Mouse (Mus musculus): ENCODE results near the gene Rpf2. TPM values are rescaled to one million over a fixed set of nuclear protein-coding genes. Genes with fewer than 3 reads are reported as not detected.

Rpf2 gene
- total RNA-seq, 2 experiments from 2014 or later: 18.7 to 21.5 TPM

DNA sequence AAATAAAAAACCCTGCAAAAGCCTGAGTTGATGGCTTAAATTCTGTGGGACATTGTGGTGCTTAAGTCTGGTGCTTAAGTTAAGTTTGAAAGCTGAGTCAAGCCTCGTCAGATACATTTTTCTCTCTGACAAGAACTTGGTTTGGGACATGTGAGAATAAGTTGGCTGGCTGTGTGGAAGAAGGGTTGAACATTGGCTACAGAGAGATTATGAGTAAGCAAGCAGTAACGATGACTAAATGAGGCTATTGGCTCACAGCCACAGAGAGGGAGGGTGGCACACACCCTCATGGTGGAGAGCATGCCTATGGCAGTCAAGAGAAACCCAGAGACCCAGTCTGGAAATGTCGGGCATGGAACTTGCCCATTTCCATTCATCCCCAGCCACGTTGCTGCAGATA, 16.9 kb upstream of the Rpf2 start:
- DNase-seq (ENCODE audit: low spot score in 2 of 2): no peak
- no peak for TF ChIP-seq CTCF (conservative IDR thresholded peaks at IDR 0.05)

GRCm38 (mm10) chr10:40262200-40262599, 15.4 kb upstream of the Rpf2 start:
- Histone ChIP-seq H3K4me3 (no peak overlapping the region), H3K27ac (no peak overlapping the region)
- no peak for TF ChIP-seq CTCF (conservative IDR thresholded peaks at IDR 0.05)
- no peak for DNase-seq (ENCODE audit: low spot score in 2 of 2)

More for the DNA sequence above, 16.9 kb upstream of the Rpf2 start:
- Histone ChIP-seq H3K4me3 (no peak overlapping the region), H3K27ac (no peak overlapping the region)

- DNase-seq (ENCODE audit: low spot score in 2 of 2): no peak
- Histone ChIP-seq H3K27ac (no peak overlapping the region), H3K4me3 (no peak overlapping the region)
- TF ChIP-seq CTCF (conservative IDR thresholded peaks at IDR 0.05): no peak
These were observed 13.5 kb upstream of the Rpf2 start for GRCm38 (mm10) chr10:40260305-40260704.

DNA sequence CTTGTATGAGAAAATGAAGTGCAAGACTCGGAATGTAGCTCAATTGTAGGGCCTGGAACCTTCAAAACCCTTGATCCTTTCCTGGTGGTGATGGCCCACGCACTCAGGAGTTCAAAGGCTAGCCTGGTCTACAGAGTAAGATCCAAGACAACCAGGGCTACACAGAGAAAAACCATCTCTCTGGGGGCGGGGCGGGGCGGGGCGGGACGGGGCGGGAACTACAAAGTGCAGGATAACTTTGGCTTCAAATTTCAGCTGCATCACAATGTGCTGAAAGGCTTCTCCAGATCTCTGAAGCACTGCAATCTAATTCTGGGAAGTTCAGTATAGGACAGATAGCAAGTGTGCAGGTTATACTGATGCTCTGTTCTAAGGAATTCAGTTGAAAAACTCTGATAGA, 12.7 kb upstream of the Rpf2 start:
- no peak for DNase-seq (ENCODE audit: low spot score in 2 of 2)
- TF ChIP-seq CTCF (conservative IDR thresholded peaks at IDR 0.05): no peak
- Histone ChIP-seq H3K27ac (no peak overlapping the region), H3K4me3 (no peak overlapping the region)

GRCm38 (mm10) chr10:40258976-40259375, 12.1 kb upstream of the Rpf2 start:
- Histone ChIP-seq H3K27ac (peak overlapping the region; percentile 93), H3K4me3 (peak overlapping the region; percentile 92)
- peak; percentile 87 for TF ChIP-seq CTCF (conservative IDR thresholded peaks at IDR 0.05)
- peak; percentile 44 to 55 for DNase-seq (ENCODE audit: low spot score in 2 of 2)

DNA sequence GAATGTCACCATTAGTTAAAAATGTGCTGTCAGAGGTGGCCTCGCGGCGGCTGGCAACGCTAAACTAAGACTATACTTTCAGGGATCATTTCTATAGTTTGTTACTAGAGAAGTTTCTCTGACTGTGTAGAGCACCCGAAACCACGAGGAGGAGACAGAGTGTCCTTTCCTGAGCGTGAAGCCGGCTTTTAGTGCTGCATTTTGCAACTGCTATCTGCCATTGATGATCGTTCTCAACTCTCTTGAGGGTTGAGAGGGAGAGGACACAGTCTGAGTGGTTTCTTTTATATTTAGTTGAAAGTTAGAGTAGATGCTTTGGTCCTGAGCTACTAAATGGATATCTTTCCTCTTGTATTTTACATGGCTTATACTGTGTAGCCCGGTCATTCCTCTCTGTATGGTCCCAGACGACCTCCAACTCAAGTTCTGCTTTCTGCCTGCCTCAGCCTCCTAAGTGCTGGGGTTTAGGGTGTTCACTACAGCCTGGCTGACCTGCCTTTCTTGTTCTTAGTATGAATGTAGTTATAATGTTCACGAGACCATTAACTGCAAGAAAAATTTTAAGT, 11.6 kb upstream of the Rpf2 start:
- H3K4me3 ChIP-seq: peak overlapping the region; percentile 92
- peak in 1 of 2 experiments; percentile 50 for DNase-seq (ENCODE audit: low spot score in 2 of 2)
- TF ChIP-seq CTCF (conservative IDR thresholded peaks at IDR 0.05): peak; percentile 33
- peak overlapping the region; percentile 93 for H3K27ac ChIP-seq

GRCm38 (mm10) chr10:40257414-40258255, 10.8 kb upstream of the Rpf2 start, which contains the start of gene Gtf3c6:
Gene Gtf3c6 (minus strand): TSS chr10:40258108.
- DNase-seq (ENCODE audit: low spot score in 2 of 2): peak; percentile 93 to 95

DNA sequence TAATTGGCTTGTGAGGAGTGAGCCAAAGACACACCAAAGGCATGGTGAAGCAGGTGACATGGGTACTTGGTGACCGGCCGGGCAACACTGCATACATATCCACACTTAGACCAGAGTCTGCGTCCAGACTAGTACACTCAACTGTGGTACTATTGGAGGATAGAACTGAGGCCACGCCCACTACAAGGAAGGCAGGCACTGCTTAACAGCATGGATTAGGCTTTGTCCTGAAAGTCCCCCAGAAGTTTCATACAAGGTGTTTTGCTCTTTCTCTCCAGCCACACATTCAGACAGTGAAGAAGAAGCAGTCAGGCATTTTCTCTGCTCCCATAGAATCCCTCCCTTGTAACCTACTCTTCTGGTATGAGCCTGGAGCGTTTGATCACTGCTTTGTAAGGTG, 9.9 kb upstream of the Rpf2 start:
- TF ChIP-seq CTCF (conservative IDR thresholded peaks at IDR 0.05): no peak
- Histone ChIP-seq H3K4me3 (peak overlapping the region; percentile 92), H3K27ac (peak overlapping the region; percentile 93; the same call in 1 of the 2 replicates)
- peak; percentile 32 to 35 for DNase-seq (ENCODE audit: low spot score in 2 of 2)

More at GRCm38 (mm10) chr10:40257414-40258255, 10.8 kb upstream of the Rpf2 start, which contains the start of gene Gtf3c6:
- Histone ChIP-seq H3K27ac (peak within 1 kb of the TSS; percentile 93), H3K4me3 (peak within 1 kb of the TSS; percentile 92)
- TF ChIP-seq CTCF (conservative IDR thresholded peaks at IDR 0.05): no peak

- TF ChIP-seq CTCF (conservative IDR thresholded peaks at IDR 0.05): no peak
- DNase-seq (ENCODE audit: low spot score in 2 of 2): no peak
- Histone ChIP-seq H3K27ac (no peak overlapping the region), H3K4me3 (no peak overlapping the region)
These were observed 4.1 kb upstream of the Rpf2 start for GRCm38 (mm10) chr10:40250969-40251368.

DNA sequence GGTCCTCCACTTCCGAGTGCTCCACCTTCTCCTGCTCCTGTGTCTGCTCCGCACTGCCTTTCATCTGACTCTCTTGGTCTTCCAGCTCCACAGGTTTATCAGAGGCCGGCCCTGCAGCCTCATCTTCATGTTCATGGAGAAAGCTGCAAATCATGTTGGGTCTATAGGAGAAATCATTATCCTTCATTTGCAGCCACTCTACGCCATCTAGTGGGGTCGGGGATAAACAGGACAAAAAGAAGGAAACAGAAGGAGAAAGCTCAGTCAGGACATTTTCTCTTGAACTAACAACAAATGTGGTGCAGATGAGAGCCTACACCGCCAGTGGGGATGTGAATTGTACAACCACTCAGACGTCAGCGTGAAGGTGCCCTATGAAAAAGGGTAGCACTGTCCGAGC, 2.8 kb upstream of the Rpf2 start:
- Histone ChIP-seq H3K4me3 (no peak overlapping the region), H3K27ac (no peak overlapping the region)
- peak; percentile 19 to 29 for DNase-seq (ENCODE audit: low spot score in 2 of 2)
- peak; percentile 67 for TF ChIP-seq CTCF (conservative IDR thresholded peaks at IDR 0.05)

DNA sequence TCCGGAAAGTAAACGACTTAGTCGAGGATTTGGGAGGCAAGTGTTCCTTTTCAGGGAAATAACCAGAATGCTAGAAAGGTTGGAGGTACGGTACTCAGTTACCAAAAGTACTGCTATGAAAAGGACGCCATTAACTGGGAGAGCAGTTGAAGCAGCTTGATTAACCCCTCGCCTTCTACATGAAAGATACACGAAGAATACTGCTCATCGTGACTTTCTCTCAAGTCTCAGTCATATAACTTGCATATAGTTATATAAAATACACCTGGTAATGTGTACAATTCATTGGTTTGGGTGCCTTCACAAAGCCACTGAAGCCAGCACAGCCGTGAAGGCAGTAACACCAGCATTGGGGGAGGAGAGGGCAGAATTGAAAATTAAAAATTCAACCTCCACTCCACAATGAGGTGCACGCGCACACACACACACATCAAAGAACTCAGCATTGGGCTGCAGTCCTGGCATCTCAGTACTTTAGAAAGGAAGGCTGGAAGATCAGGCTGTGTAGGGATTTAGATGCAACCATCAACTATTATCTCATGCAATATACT, 405 bp upstream of the Rpf2 start:
- no peak for DNase-seq (ENCODE audit: low spot score in 2 of 2)
- peak overlapping the region; percentile 90 for H3K27ac ChIP-seq
- peak overlapping the region; percentile 84 for H3K4me3 ChIP-seq
- no peak for TF ChIP-seq CTCF (conservative IDR thresholded peaks at IDR 0.05)

- H3K4me3 ChIP-seq: no peak overlapping the region
- no peak for DNase-seq (ENCODE audit: low spot score in 2 of 2)
- H3K27ac ChIP-seq: no peak overlapping the region
- no peak for TF ChIP-seq CTCF (conservative IDR thresholded peaks at IDR 0.05)
These were observed 9.0 kb downstream of the Rpf2 start for GRCm38 (mm10) chr10:40237826-40238225.

GRCm38 (mm10) chr10:40233241-40233640, 13.6 kb downstream of the Rpf2 start:
- no peak for TF ChIP-seq CTCF (conservative IDR thresholded peaks at IDR 0.05)
- no peak overlapping the region for H3K27ac ChIP-seq
- H3K4me3 ChIP-seq: no peak overlapping the region
- no peak for DNase-seq (ENCODE audit: low spot score in 2 of 2)
